Mouse (Mus musculus) CD4-positive, CD25-positive, alpha-beta regulatory T cell, adult 4 months (primary cell): ENCODE data around the gene Fgd5. TPM values are rescaled to one million over a fixed set of nuclear protein-coding genes. Genes with fewer than 3 reads are reported as not detected.
"Not testable (repeated sequence)": the region's sequence is repeated elsewhere in the genome, so short reads cannot be mapped to it uniquely, and the experiment has no call there.

Experiments used
- ATAC-seq: one replicate; pipeline ENCODE4 v1.8.0; 2017
- polyA plus RNA-seq, 2 experiments: library from polyadenylated mRNA; unstranded; fragments of 100-300 nt; shearing (Covaris generic); gene quantifications; one replicate each; pipeline ENCODE4 v1.2.1; 2017

The Fgd5 gene
- polyA plus RNA-seq, 2 experiments from 2014 or later: 0.08 TPM; not detected in 1

GRCm38 (mm10) chr6:92071121-92071839 lies 92.6 kb downstream of the Fgd5 start:
- ATAC-seq: no peak

- no peak for ATAC-seq
These were observed 102.1 kb downstream of the Fgd5 start for GRCm38 (mm10) chr6:92080730-92081129.

- no peak for ATAC-seq
These were observed 104.1 kb downstream of the Fgd5 start for GRCm38 (mm10) chr6:92082756-92083155.

- no peak for ATAC-seq
These were observed 106.3 kb downstream of the Fgd5 start for GRCm38 (mm10) chr6:92084932-92085331.

GRCm38 (mm10) chr6:92089141-92089540 lies 110.5 kb downstream of the Fgd5 start:
- ATAC-seq: not testable (repeated sequence)

GRCm38 (mm10) chr6:92089982-92090381 lies 111.3 kb downstream of the Fgd5 start:
- ATAC-seq: no peak

GRCm38 (mm10) chr6:92090497-92090896 lies 111.8 kb downstream of the Fgd5 start:
- ATAC-seq: no peak

- ATAC-seq: peak; percentile 51
These were observed 112.5 kb downstream of the Fgd5 start, which contains the start of gene Nr2c2 for GRCm38 (mm10) chr6:92091130-92091591. Gene Nr2c2 (plus strand): TSS chr6:92091390.

GRCm38 (mm10) chr6:92091767-92092489 lies 113.2 kb downstream of the Fgd5 start:
- ATAC-seq: peak; percentile 90

GRCm38 (mm10) chr6:92092737-92093136 lies 114.1 kb downstream of the Fgd5 start:
- ATAC-seq: no peak

GRCm38 (mm10) chr6:92093869-92094268 lies 115.2 kb downstream of the Fgd5 start:
- no peak for ATAC-seq

- no peak for ATAC-seq
These were observed 122.1 kb downstream of the Fgd5 start for GRCm38 (mm10) chr6:92100679-92101360.

- ATAC-seq: no peak
These were observed 145.9 kb downstream of the Fgd5 start for GRCm38 (mm10) chr6:92124547-92124946.

Other genes starting within 250 kb of the Fgd5 start
- gene Grip2, start 151.6 kb upstream of the Fgd5 start, polyA plus RNA-seq: under 1 TPM; 0.29 to 0.30 TPM
- 10 to 100 TPM; 37.9 to 54.0 TPM for gene Ccdc174, start 100.8 kb upstream of the Fgd5 start, polyA plus RNA-seq
- gene 4930590J08Rik, start 76.1 kb upstream of the Fgd5 start, polyA plus RNA-seq: 1 to 10 TPM in 1 of 2 experiments, under 1 TPM in 1; 0.20 to 1.1 TPM
- gene Nr2c2, start 112.5 kb downstream of the Fgd5 start, polyA plus RNA-seq: 10 to 100 TPM; 75.5 to 86.4 TPM
- 10 to 100 TPM; 48.7 to 58.2 TPM for gene Mrps25, start 205.2 kb downstream of the Fgd5 start, polyA plus RNA-seq
- gene Rbsn, start 236.0 kb downstream of the Fgd5 start, polyA plus RNA-seq: 10 to 100 TPM; 13.7 to 26.3 TPM